Mouse (Mus musculus): ENCODE measurements around the gene Stambpl1.

DNA sequence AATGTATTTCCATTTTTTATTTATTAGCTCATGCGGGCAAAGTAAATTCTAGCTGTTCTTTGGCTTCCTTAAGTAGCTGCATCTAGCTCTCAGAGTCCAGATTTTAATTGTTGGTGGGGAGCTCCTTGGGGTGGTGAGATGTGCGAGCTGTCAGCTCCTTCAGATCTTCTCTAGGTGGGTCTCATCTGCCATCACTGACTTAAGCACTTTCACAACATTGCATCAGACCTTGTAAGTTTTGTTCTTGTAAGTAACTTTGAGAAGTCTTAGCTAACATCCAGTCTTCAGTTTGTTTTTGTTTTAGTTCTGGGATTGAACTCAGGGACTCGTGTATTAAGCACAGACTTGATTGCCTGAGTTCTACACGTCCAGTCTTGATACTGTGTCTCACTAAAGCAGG lies 6.9 kb downstream of the Stambpl1 start:
- TF ChIP-seq CTCF (IDR thresholded peaks at IDR 0.05; ENCODE audit: low read depth): no peak
- no peak for TF ChIP-seq EP300 (IDR thresholded peaks at IDR 0.05; ENCODE audit: low read depth)
